Mouse (Mus musculus) c-Kit-negative CD71-positive TER-119-positive erythroid progenitor cells, embryonic 14.5 days (primary cell): Measurements from ENCODE around the gene Lamtor4.

Experiments used
- DNase-seq: peaks from one replicate; pipeline ENCODE4 v3.0.0-alpha.2; 2013; ENCODE audit warnings: low read depth, low spot score

The Lamtor4 gene

GRCm38 (mm10) chr5:138294158-138294557 lies 38.9 kb downstream of the Lamtor4 start:
- no peak for DNase-seq

GRCm38 (mm10) chr5:138299613-138300012 lies 44.3 kb downstream of the Lamtor4 start:
- DNase-seq: no peak
